Mouse (Mus musculus) liver, adult 2 months (tissue): ENCODE data around the gene P3h4. TPM values are rescaled to one million over a fixed set of nuclear protein-coding genes. Genes with fewer than 3 reads are reported as not detected.

Experiments used
- DNase-seq: peaks from one replicate; pipeline ENCODE4 v3.0.0-alpha.2; 2011; ENCODE audit warnings: low read depth, low spot score; ENCODE audit errors: extremely low read depth
- H3K27ac ChIP-seq: fragments of 200-500 bp; replicated peaks from 2 replicates; pipeline ENCODE4 v1.5.1; 2012; ENCODE audit warnings: low read depth, mild to moderate bottlenecking, control low read depth, inconsistent platforms, low read length; ENCODE audit not compliant: insufficient read depth
- H3K27me3 ChIP-seq: fragments of 200-500 bp; 2 replicates; pipeline ENCODE4 v1.6.1; 2012; ENCODE audit warnings: mild to moderate bottlenecking, moderate library complexity, low read length, inconsistent platforms; ENCODE audit not compliant: control insufficient read depth, insufficient read depth
- H3K36me3 ChIP-seq: fragments of 200-500 bp; 2 replicates; pipeline ENCODE4 v1.6.1; 2012; ENCODE audit warnings: low read length, inconsistent platforms; ENCODE audit not compliant: control insufficient read depth, insufficient read depth
- H3K4me1 ChIP-seq: fragments of 200-500 bp; 2 replicates; pipeline ENCODE4 v1.6.1; 2011; ENCODE audit warnings: low read length; ENCODE audit not compliant: control insufficient read depth, insufficient read depth
- H3K4me3 ChIP-seq: fragments of 200-500 bp; 2 replicates; pipeline ENCODE4 v1.5.1; 2011; ENCODE audit warnings: low read depth, mild to moderate bottlenecking, control low read depth, low read length, moderate library complexity; ENCODE audit not compliant: insufficient read depth
- H3K79me2 ChIP-seq: fragments of 200-500 bp; 2 replicates; pipeline ENCODE4 v1.6.1; 2012; ENCODE audit warnings: inconsistent platforms, mild to moderate bottlenecking, low read length, moderate library complexity; ENCODE audit not compliant: control insufficient read depth, insufficient read depth
- H3K9ac ChIP-seq: fragments of 200-500 bp; 2 replicates; pipeline ENCODE4 v1.6.1; 2012; ENCODE audit warnings: low read depth, mild to moderate bottlenecking, control low read depth, inconsistent platforms, low read length
- CTCF ChIP-seq: fragments of 200-500 bp; IDR thresholded peaks from 2 replicates; pipeline ENCODE4 v1.5.1; 2011; ENCODE audit warnings: low read depth, low read length, control low read depth
- POLR2A ChIP-seq: fragments of 200-500 bp; IDR thresholded peaks from 2 replicates; pipeline ENCODE4 v1.6.1; 2011; ENCODE audit warnings: low read length, control low read depth; ENCODE audit not compliant: insufficient read depth; ENCODE audit errors: extremely low read depth
- WGBS: fragments of 180-500 bp; shearing (Covaris S2); methylation state at CpG from one replicate; pipeline ENCODE4 v1.1.7; 2018; 5-methylcytosine and 5-hydroxymethylcytosine counted together
- polyA plus RNA-seq: library from polyadenylated mRNA; depleted of rRNA; stranded (reverse); fragments of >200 nt; gene quantifications from 2 replicates; pipeline ENCODE4 v1.2.3, GENCODE M21; 2012
- total RNA-seq: library from RNA; depleted of rRNA; stranded (reverse); fragments of >200 nt; gene quantifications from 2 replicates; pipeline ENCODE4 v1.2.3, GENCODE M21; 2014

P3h4 gene
- total and polyA plus RNA-seq, 2 experiments: 1.2 TPM

DNA sequence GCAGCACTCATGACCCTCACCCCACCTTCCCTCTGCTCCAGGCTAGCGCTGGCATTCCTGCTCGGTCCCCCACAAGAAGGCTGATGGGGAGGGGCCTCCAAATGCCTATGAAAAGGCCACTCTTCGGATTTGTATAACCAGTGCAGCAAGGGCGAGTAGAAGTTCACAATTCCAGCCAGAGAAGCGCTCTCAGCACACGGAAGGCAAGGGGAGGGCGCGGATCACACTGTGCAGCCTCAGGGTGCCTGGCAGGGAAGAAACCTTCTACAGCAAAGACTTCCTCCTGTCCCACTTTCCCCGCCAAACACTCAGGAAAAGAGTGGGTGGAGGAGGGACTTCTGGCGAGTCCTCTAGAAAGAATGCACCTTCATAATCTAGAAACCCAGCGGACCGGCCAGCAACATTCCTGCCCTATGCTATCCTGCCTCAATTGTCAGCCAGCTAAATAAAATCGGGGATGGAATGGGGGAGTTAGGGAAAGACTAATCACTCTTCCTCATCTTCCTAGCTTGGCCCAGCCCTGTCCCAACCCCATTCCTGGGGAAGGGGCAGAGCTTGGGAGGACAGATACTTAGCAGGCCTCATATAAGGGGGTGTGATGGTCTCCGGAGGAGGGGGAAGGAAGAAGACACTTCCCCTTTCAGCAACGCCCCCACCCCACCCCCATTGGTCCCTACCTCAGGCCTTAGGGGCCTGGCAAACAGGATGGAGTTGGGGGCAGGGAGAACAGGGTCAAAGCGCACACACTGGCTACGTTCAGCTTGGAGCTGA, 18.6 kb downstream of the P3h4 start:
- H3K27me3 ChIP-seq: no peaks in the 10 kb centered on the region
- H3K4me3 ChIP-seq: peak overlapping the region; percentile 81
- no peak for DNase-seq
- peaks cover 39% of the 10 kb centered on the region for H3K4me1 ChIP-seq
- no peaks in the 10 kb centered on the region for H3K36me3 ChIP-seq
- WGBS: 13% methylated on average over 17 of the region's 17 CpGs
- H3K9ac ChIP-seq: peak overlapping the region; percentile 58
- no peak for TF ChIP-seq POLR2A
- TF ChIP-seq CTCF: no peak
- peaks cover 20% of the 10 kb centered on the region; the same call in 1 of the 2 replicates for H3K79me2 ChIP-seq
- peak overlapping the region; percentile 91 for H3K27ac ChIP-seq

- H3K4me1 ChIP-seq: peaks cover 47% of the 10 kb centered on the region
- peak overlapping the region; percentile 38; the same call in 1 of the 2 replicates for H3K9ac ChIP-seq
- H3K79me2 ChIP-seq: peaks cover 24% of the 10 kb centered on the region
- peak overlapping the region; percentile 91 for H3K27ac ChIP-seq
- peak; percentile 89 for DNase-seq
- TF ChIP-seq CTCF (no peak), POLR2A (0 out of 2 replicates have a peak, but pooled peaks have one; percentile 10)
- H3K36me3 ChIP-seq: no peaks in the 10 kb centered on the region
- 3% methylated on average over 11 of the region's 11 CpGs for WGBS
- H3K27me3 ChIP-seq: no peaks in the 10 kb centered on the region
- peak overlapping the region; percentile 18 for H3K4me3 ChIP-seq
Measured at GRCm38 (mm10) chr11:100395200-100395599, 19.4 kb downstream of the P3h4 start.

GRCm38 (mm10) chr11:100394353-100395074, 20.1 kb downstream of the P3h4 start:
- no peak overlapping the region for H3K4me3 ChIP-seq
- 28% methylated on average over 5 of the region's 5 CpGs for WGBS
- no peaks in the 10 kb centered on the region for H3K27me3 ChIP-seq
- peaks cover 31% of the 10 kb centered on the region for H3K79me2 ChIP-seq
- no peaks in the 10 kb centered on the region for H3K36me3 ChIP-seq
- peaks cover 48% of the 10 kb centered on the region for H3K4me1 ChIP-seq
- TF ChIP-seq POLR2A (no peak), CTCF (no peak)
- 0 out of 2 replicates have a peak overlapping the region, but pooled peaks have one; percentile 38 for H3K9ac ChIP-seq
- peak; percentile 41 for DNase-seq
- H3K27ac ChIP-seq: peak overlapping the region; percentile 91

GRCm38 (mm10) chr11:100393733-100394132, 20.9 kb downstream of the P3h4 start:
- H3K27me3 ChIP-seq: no peaks in the 10 kb centered on the region
- H3K36me3 ChIP-seq: no peaks in the 10 kb centered on the region
- peaks cover 32% of the 10 kb centered on the region for H3K79me2 ChIP-seq
- H3K9ac ChIP-seq: no peak overlapping the region
- no peak for TF ChIP-seq POLR2A
- TF ChIP-seq CTCF: no peak
- H3K4me1 ChIP-seq: peaks cover 50% of the 10 kb centered on the region
- no peak overlapping the region for H3K4me3 ChIP-seq
- no peak for DNase-seq
- WGBS: 75% methylated on average over 7 of the region's 7 CpGs
- no peak overlapping the region for H3K27ac ChIP-seq

DNA sequence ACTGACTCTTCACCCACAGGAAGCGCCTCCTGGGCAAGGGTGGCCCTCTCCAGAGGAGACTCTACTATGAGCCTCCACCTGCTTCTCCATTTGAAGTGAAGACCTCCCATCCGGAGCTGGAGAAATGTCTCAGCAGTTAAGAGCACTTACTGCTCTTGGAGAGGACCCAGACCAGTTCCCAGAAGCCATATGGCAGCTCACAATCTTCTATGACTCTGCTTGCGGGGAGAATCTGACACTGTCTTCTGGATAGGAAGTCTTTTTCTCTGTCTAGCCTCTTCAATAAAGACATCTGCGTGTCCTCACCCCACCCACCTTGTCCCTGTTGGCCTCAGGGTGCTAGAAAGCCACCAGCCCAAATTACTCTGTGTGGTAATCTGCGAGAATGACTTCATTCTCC, 21.7 kb downstream of the P3h4 start:
- no peak overlapping the region for H3K4me3 ChIP-seq
- DNase-seq: no peak
- TF ChIP-seq POLR2A: no peak
- TF ChIP-seq CTCF: no peak
- no peak overlapping the region for H3K27ac ChIP-seq
- H3K4me1 ChIP-seq: peaks cover 51% of the 10 kb centered on the region
- no peaks in the 10 kb centered on the region for H3K36me3 ChIP-seq
- H3K79me2 ChIP-seq: peaks cover 38% of the 10 kb centered on the region
- WGBS: 75% methylated on average over 5 of the region's 5 CpGs
- H3K9ac ChIP-seq: no peak overlapping the region
- H3K27me3 ChIP-seq: no peaks in the 10 kb centered on the region
